Comparison of ENCODE assay signal across 10 mouse cellular contexts in genomic region chr7:80091866-80092210, GRCm38 (mm10). TPM values are rescaled to one million over a fixed set of nuclear protein-coding genes. Genes with fewer than 3 reads are reported as not detected.
DNase-seq lines count a peak whose midpoint lies in the region; ATAC-seq and TF ChIP-seq lines count a peak whose summit lies in the region.
"Had no signal": no experiment of that assay in that cellular context is flagged by ENCODE, and none has a peak within 500 bp of the region (broad histone marks: within the 10 kb centered on the region; RNA-seq: fewer than 3 reads in every experiment).

No protein-coding gene starts in this region.

- no peak; the same call in 1 of the 2 replicates for TF ChIP-seq RAD21 in CH12.LX (IDR thresholded peaks at IDR 0.05; ENCODE audit: low read depth, low read length)

- no peaks in the 10 kb centered on the region for H3K27me3 ChIP-seq in heart, embryonic 12.5 days (replicated peaks)
- no peaks in the 10 kb centered on the region for H3K27me3 ChIP-seq in CH12.LX (replicated peaks)
- H3K27me3 ChIP-seq: liver, embryonic 15.5 days had no signal

- dilution Hi-C loops in CH12.LX (cut with MboI; ENCODE audit: extremely low pct_ligation_motif_present, extremely low pct_unique_long_range_greater_than_20kb, low sequenced_read_pairs), result no loop called here

- no peaks in the 10 kb centered on the region for H3K79me2 ChIP-seq in CH12.LX (replicated peaks; ENCODE audit: control insufficient read depth, extremely low read depth, insufficient read depth, poor library complexity, severe bottlenecking)

- H3K27ac ChIP-seq in heart, embryonic 12.5 days (ENCODE audit: poor library complexity, severe bottlenecking), result peak overlapping the region; percentile 5; the same call in 1 of the 2 replicates
- H3K27ac ChIP-seq in left cerebral cortex, adult 2 months, result peak overlapping the region; percentile 4
- H3K27ac ChIP-seq in CH12.LX (ENCODE audit: insufficient read depth, low read depth), result peak overlapping the region; percentile 58
- H3K27ac ChIP-seq: liver, embryonic 15.5 days; midbrain, embryonic 10.5 days had no signal

- peak overlapping the region; percentile 13; the same call in 1 of the 2 replicates for H3K9ac ChIP-seq in heart, embryonic 12.5 days
- no peak overlapping the region for H3K9ac ChIP-seq in CH12.LX (ENCODE audit: insufficient read depth, low read depth)
- H3K9ac ChIP-seq: liver, embryonic 15.5 days had no signal

- H3K4me3 ChIP-seq in heart, embryonic 12.5 days, result no peak overlapping the region
- no peak overlapping the region for H3K4me3 ChIP-seq in left cerebral cortex, adult 2 months
- no peak overlapping the region for H3K4me3 ChIP-seq in CH12.LX (replicated peaks in 1 of 3; ENCODE audit: low read depth in 2 of 3, low read length in 2 of 3, poor library complexity in 1 of 3)
- H3K4me3 ChIP-seq: liver, embryonic 15.5 days; midbrain, embryonic 10.5 days had no signal

- peaks cover 28% of the 10 kb centered on the region for H3K4me1 ChIP-seq in heart, embryonic 12.5 days (replicated peaks)
- peaks cover 20 to 55% of the 10 kb centered on the region in 2 experiments for H3K4me1 ChIP-seq in CH12.LX (ENCODE audit: control insufficient read depth in 1 of 2, insufficient read depth in 2 of 2)
- H3K4me1 ChIP-seq: liver, embryonic 15.5 days; midbrain, embryonic 10.5 days had no signal

- no peak for ATAC-seq in heart, embryonic 12.5 days (ENCODE audit: insufficient number of reproducible peaks, low FRiP score)
- ATAC-seq in granulocyte monocyte progenitor cell, adult 5-6 weeks (replicated peaks; ENCODE audit: poor library complexity, severe bottlenecking), result peak; percentile 3; the same call in 1 of the 2 replicates

- no peak for TF ChIP-seq POLR2A in CH12.LX (IDR thresholded peaks at IDR 0.05; ENCODE audit: low read depth, low read length)

- TF ChIP-seq EP300 in CH12.LX (IDR thresholded peaks at IDR 0.05; ENCODE audit: low read length), result no peak; the same call in 1 of the 2 replicates

- no peaks in the 10 kb centered on the region for H3K9me3 ChIP-seq in heart, embryonic 12.5 days (replicated peaks)
- no peaks in the 10 kb centered on the region for H3K9me3 ChIP-seq in CH12.LX (replicated peaks; ENCODE audit: low read length)
- H3K9me3 ChIP-seq: liver, embryonic 15.5 days; midbrain, embryonic 10.5 days had no signal

- intact Hi-C loops in heart, postnatal 36 days (cut with DNase I), result no loop called here
- intact Hi-C loops in left cerebral cortex, adult 2 months (cut with DNase I), result no loop called here
- intact Hi-C loops in left cerebral cortex, postnatal 4 days (cut with DNase I), result no loop called here

- peaks cover 96% of the 10 kb centered on the region for H3K36me3 ChIP-seq in heart, embryonic 12.5 days
- H3K36me3 ChIP-seq in CH12.LX (replicated peaks in 1 of 2; ENCODE audit: control insufficient read depth in 1 of 2, insufficient read depth in 1 of 2, low read length in 1 of 2), result peaks cover 48 to 73% of the 10 kb centered on the region in 2 experiments

- no peak for DNase-seq in heart, postnatal 36 days
- no peak for DNase-seq in left cerebral cortex, adult 2 months (ENCODE audit: extremely low spot score in 1 of 2, low spot score in 2 of 2)
- no peak for DNase-seq in left cerebral cortex, postnatal 4 days
- peak; percentile 77 for DNase-seq in CH12.LX (ENCODE audit: extremely low read depth)
- DNase-seq in adrenal gland, postnatal 4 days (ENCODE audit: low spot score in 2 of 2), result no peak
- DNase-seq in layer of hippocampus, adult 9-11 months, result no peak

- no peak overlapping the region for H3K4me2 ChIP-seq in heart, embryonic 12.5 days
- H3K4me2 ChIP-seq in CH12.LX (ENCODE audit: insufficient read depth, low read depth, poor library complexity, severe bottlenecking), result peak overlapping the region; percentile 7; the same call in 1 of the 2 replicates
- H3K4me2 ChIP-seq: liver, embryonic 15.5 days had no signal

- in situ Hi-C loops in CH12.LX (cut with MboI; ENCODE audit: low pct_ligation_motif_present, low pct_unique_long_range_greater_than_20kb, low sequenced_read_pairs), result no loop called here

- 85% methylated on average over 4 of the region's 4 CpGs for WGBS in heart, embryonic 12.5 days

- no peak for TF ChIP-seq CTCF in left cerebral cortex, adult 2 months (IDR thresholded peaks at IDR 0.05)
- no peak for TF ChIP-seq CTCF in CH12.LX (conservative IDR thresholded peaks at IDR 0.05 in 1 of 2, IDR thresholded peaks at IDR 0.05 in 1 of 2; ENCODE audit: low read depth in 2 of 2, low read length in 2 of 2)

TF ChIP-seq in CH12.LX, 34 proteins besides CTCF, POLR2A, EP300 and RAD21:
- no peak for TF ChIP-seq USF2 (conservative IDR thresholded peaks at IDR 0.05; ENCODE audit: low read depth, low read length)
- TF ChIP-seq HCFC1 (IDR thresholded peaks at IDR 0.05; ENCODE audit: low read depth, low read length), result no peak
- TF ChIP-seq MAFK (IDR thresholded peaks at IDR 0.05; ENCODE audit: insufficient replicate concordance, low read length), result no peak; the same call in 1 of the 2 replicates
- TF ChIP-seq TBP (conservative IDR thresholded peaks at IDR 0.05; ENCODE audit: low read depth, low read length), result no peak
- peak; percentile 26 for TF ChIP-seq CHD2 (IDR thresholded peaks at IDR 0.05; ENCODE audit: low read length)
- TF ChIP-seq NELFE (IDR thresholded peaks at IDR 0.05; ENCODE audit: low read depth, low read length), result no peak
- TF ChIP-seq BHLHE40 (IDR thresholded peaks at IDR 0.05; ENCODE audit: low read depth, low read length), result no peak
- TF ChIP-seq MEF2A (IDR thresholded peaks at IDR 0.05; ENCODE audit: borderline replicate concordance, low read depth, low read length), result peak; percentile 29
- TF ChIP-seq RCOR1 (conservative IDR thresholded peaks at IDR 0.05; ENCODE audit: low read depth, low read length), result 0 out of 2 replicates have a peak, but pooled peaks have one; percentile 34
- TF ChIP-seq CHD1 (IDR thresholded peaks at IDR 0.05; ENCODE audit: low read depth, low read length), result no peak
- no peak for TF ChIP-seq ZNF384 (IDR thresholded peaks at IDR 0.05; ENCODE audit: low read depth, low read length)
- 0 out of 2 replicates have a peak, but pooled peaks have one; percentile 32 for TF ChIP-seq KAT2A (IDR thresholded peaks at IDR 0.05; ENCODE audit: insufficient replicate concordance, low read length)
- peak; percentile 2; the same call in 1 of the 2 replicates for TF ChIP-seq SMC3 (IDR thresholded peaks at IDR 0.05; ENCODE audit: low read depth, low read length)
- TF ChIP-seq ETS1 (conservative IDR thresholded peaks at IDR 0.05; ENCODE audit: low read depth, low read length), result 0 out of 2 replicates have a peak, but pooled peaks have one; percentile 83
- TF ChIP-seq MXI1 (IDR thresholded peaks at IDR 0.05; ENCODE audit: low read depth, low read length), result no peak
- no peak for TF ChIP-seq USF1 (IDR thresholded peaks at IDR 0.05; ENCODE audit: low read depth, low read length)
- TF ChIP-seq E2F4 (IDR thresholded peaks at IDR 0.05; ENCODE audit: insufficient replicate concordance, low read depth, low read length), result no peak
- no peak; the same call in 1 of the 2 replicates for TF ChIP-seq TCF12 (IDR thresholded peaks at IDR 0.05; ENCODE audit: low read depth, low read length)
TF ChIP-seq in CH12.LX: peak in this region for 6.

RNA-seq across cellular contexts. Expression of gene Idh2, which starts 23.4 kb away (rescaled TPM):
- polyA plus RNA-seq in heart, embryonic 12.5 days (2016; fragmentation: Nextera tagmentation; extraction: Ambion mirVana), result 1,569 and 1,607 TPM in 2 replicates
- total RNA-seq in heart, postnatal 36 days (2021), result 1,000 to 10,000 TPM; 1,714 to 2,029 TPM
- total RNA-seq in left cerebral cortex, adult 2 months (2021), result 10 to 100 TPM; 53.9 to 67.1 TPM
- 10 to 100 TPM; 66.4 to 74.7 TPM for total RNA-seq in left cerebral cortex, postnatal 4 days (2021)
- total RNA-seq in CH12.LX (2012; rRNA removed) (71.1 and 96.4 TPM in 2 replicates), CH12.LX (2014; rRNA removed) (20.8 and 21.5 TPM in 2 replicates)
- 13.6 and 21.1 TPM in 2 replicates for polyA plus RNA-seq in CH12.LX (2012; ENCODE audit: insufficient read length, low read depth)
- 259 and 298 TPM in 2 replicates for total RNA-seq in granulocyte monocyte progenitor cell, adult 5-6 weeks (2014; fragmentation: Nextera tagmentation)
- 338 and 368 TPM in 2 replicates for total RNA-seq in granulocyte monocyte progenitor cell, adult 5-6 weeks (2017)
- 100 to 1,000 TPM; 275 to 289 TPM for total RNA-seq in adrenal gland, postnatal 4 days (2021)

Comparison
In these comparisons a context has a peak if more than half of its experiments do, and no peak if none do; other contexts are left out.
1. H3K27ac ChIP-seq: peak in every context shown above with its lines; median percentile 58 in CH12.LX; 5 in heart, embryonic 12.5 days; 4 in left cerebral cortex, adult 2 months.
2. RNA of gene Idh2, which starts 23.4 kb away (total RNA-seq): 1,714 to 2,029 TPM in heart, postnatal 36 days; 259 to 368 TPM in granulocyte monocyte progenitor cell, adult 5-6 weeks, 275 to 289 TPM in adrenal gland, postnatal 4 days, 20.8 to 96.4 TPM in CH12.LX, 66.4 to 74.7 TPM in left cerebral cortex, postnatal 4 days and 53.9 to 67.1 TPM in left cerebral cortex, adult 2 months; every median in the first group is over 4 times any median in the second.